Mouse (Mus musculus): Measurements from ENCODE around the gene Pkd1l2. TPM values are rescaled to one million over a fixed set of nuclear protein-coding genes. Genes with fewer than 3 reads are reported as not detected.
A peak's percentile ranks its signal among the peaks of the same experiment; 100 is the strongest.

Gene Pkd1l2
- polyA plus RNA-seq, 1 experiment from 2014 or later: not detected

DNA sequence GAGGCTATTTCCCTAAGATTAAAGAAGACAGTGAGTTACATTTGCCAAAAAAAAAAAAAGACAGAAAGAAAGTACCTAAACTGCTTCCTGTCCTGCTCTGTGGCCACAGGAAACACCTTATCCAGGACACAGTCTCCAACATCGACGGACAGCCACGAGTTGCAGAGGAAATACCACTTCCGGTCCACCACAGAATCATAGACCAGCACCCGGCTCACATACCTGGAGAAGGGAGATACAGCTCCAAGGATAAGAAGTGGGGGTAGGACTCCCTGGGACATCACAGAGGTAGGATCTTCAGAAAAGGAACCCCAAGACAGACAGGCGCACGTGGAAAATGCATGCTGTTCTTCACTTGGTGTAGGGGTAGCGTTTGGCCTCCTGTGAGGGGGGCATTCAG, 49.6 kb downstream of the Pkd1l2 start:
- CTCF ChIA-PET: no interaction called here
- H3K27me3 ChIP-seq: no peaks in the 10 kb centered on the region
- no peak for DNase-seq (ENCODE audit: low read depth, low spot score)
- in situ Hi-C loops (cut with MboI; ENCODE audit: low pct_unique_long_range_greater_than_20kb): no loop called here
- POLR2A ChIA-PET: no interaction called here
- no peak for TF ChIP-seq CTCF (IDR thresholded peaks at IDR 0.05)
- no peak for ATAC-seq

GRCm38 (mm10) chr8:117031476-117031875, 50.8 kb downstream of the Pkd1l2 start:
- DNase-seq (ENCODE audit: low read depth, low spot score): no peak
- in situ Hi-C loops (cut with MboI; ENCODE audit: low pct_unique_long_range_greater_than_20kb): no loop called here
- ATAC-seq: no peak
- POLR2A ChIA-PET: no interaction called here
- TF ChIP-seq CTCF (IDR thresholded peaks at IDR 0.05): no peak
- CTCF ChIA-PET: no interaction called here
- no peaks in the 10 kb centered on the region for H3K27me3 ChIP-seq

GRCm38 (mm10) chr8:117028686-117029085, 53.6 kb downstream of the Pkd1l2 start:
- CTCF ChIA-PET: no interaction called here

GRCm38 (mm10) chr8:117027601-117028000, 54.6 kb downstream of the Pkd1l2 start:
- TF ChIP-seq CTCF (IDR thresholded peaks at IDR 0.05): no peak
- POLR2A ChIA-PET: no interaction called here
- ATAC-seq (no peak), DNase-seq (ENCODE audit: low read depth, low spot score) (no peak)
- in situ Hi-C loops (cut with MboI; ENCODE audit: low pct_unique_long_range_greater_than_20kb): no loop called here
- CTCF ChIA-PET: no interaction called here
- peaks cover 6% of the 10 kb centered on the region for H3K27me3 ChIP-seq

More at GRCm38 (mm10) chr8:117028686-117029085, 53.6 kb downstream of the Pkd1l2 start:
- no peak for TF ChIP-seq CTCF (IDR thresholded peaks at IDR 0.05)
- ATAC-seq: no peak
- H3K27me3 ChIP-seq: peaks cover 4% of the 10 kb centered on the region
- no peak for DNase-seq (ENCODE audit: low read depth, low spot score)
- POLR2A ChIA-PET: no interaction called here
- in situ Hi-C loops (cut with MboI; ENCODE audit: low pct_unique_long_range_greater_than_20kb): no loop called here

DNA sequence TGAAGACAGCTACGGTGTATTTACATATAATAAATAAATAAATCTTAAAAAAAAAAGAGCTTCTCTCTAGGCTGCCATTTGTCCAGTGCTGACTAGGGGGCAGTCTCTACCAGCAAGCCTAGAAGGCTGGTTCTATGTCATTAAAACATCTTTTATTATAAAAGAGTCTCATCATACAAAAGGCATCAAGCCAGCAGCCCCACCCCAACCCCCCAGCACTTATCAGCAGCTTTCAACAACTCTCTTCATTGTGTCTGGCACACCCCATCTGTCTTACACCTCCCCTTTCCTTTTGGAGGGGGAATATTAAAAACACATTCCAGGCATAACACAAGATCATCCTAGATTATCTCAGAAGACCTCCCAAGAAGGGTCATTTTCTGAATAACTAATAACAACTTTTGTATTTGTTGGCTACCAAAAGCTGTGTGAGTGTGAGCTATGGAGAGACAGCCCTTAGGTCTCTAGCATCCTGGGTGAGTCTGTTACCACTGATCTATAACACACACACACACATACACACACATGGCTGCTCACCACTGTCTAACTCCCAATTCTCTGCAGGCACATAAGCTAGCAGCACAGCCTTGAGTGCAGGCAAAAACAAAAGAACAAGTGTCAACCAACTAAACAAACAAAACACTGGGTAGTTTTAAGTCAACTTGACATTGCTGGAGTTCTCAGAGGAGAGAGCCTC, 59.8 kb downstream of the Pkd1l2 start:
- ATAC-seq: peak; percentile 17
- no peak for DNase-seq (ENCODE audit: low read depth, low spot score)
- ChIA-PET POLR2A (interaction anchor here (0.6 kb wide), 1 partner anchor 191 kb away, joined by 3 read pairs; no protein-coding TSS in a partner anchor), CTCF (interaction anchor here (1.1 kb wide), 1 partner anchor 31 kb away, joined by 3 read pairs; no protein-coding TSS in a partner anchor)
- H3K27me3 ChIP-seq: peaks cover 6% of the 10 kb centered on the region
- in situ Hi-C loops (cut with MboI; ENCODE audit: low pct_unique_long_range_greater_than_20kb): no loop called here
- TF ChIP-seq CTCF (IDR thresholded peaks at IDR 0.05): no peak

DNA sequence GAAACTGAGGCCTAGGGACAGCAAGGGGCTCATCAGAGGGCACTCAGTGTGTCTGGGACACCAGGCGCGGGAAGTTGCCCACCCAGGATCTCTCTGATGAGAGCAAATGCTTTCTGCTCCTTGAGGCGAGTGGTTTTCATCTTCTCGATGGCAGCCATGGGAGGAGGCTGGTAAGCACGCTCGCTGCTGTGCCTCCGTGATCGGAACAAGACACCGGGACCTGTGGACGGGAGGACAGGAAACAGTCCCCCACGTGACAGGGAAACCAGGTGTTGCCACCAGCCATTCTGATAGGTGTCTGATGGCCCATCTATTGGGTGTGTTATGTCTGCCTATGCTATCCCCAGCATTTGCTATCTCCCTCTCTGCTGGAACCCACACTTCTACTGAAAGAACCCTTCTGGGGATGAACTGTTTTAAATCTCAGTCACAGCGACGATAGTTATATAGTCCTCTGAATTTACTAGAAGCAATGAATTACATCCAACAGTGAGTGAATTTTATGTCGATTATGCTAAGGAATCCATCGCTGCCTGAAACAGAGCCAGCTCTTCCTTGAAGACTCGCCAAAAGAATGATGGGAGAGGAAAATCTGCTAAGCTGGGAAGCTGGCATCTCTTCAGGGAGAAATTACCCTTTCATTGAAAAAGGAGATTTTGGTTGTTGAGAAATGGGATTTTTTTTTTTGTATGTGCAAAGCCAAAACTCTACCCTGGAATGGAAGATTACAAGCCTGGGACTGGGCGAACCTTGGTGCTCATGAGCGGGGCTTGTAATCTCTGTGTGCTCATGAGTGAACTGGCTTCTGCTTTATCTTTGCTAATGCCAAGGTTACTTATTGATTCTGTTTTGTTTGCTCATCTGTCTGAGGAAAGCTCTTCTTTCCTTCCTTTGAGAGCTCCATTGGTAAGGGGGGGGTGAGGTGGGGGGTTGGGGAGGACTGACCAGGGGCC, 62.6 kb downstream of the Pkd1l2 start:
- no peak for TF ChIP-seq CTCF (IDR thresholded peaks at IDR 0.05)
- H3K27me3 ChIP-seq: peaks cover 6% of the 10 kb centered on the region
- no peak for DNase-seq (ENCODE audit: low read depth, low spot score)
- ChIA-PET CTCF (no interaction called here), POLR2A (no interaction called here)
- in situ Hi-C loops (cut with MboI; ENCODE audit: low pct_unique_long_range_greater_than_20kb): no loop called here
- no peak for ATAC-seq

- TF ChIP-seq CTCF (IDR thresholded peaks at IDR 0.05): no peak
- in situ Hi-C loops (cut with MboI; ENCODE audit: low pct_unique_long_range_greater_than_20kb): no loop called here
- CTCF ChIA-PET: no interaction called here
- POLR2A ChIA-PET: interaction anchor here (0.9 kb wide), 1 partner anchor 25 kb away, joined by 5 read pairs; the partner anchor contains the start of gene Gcsh
- H3K27me3 ChIP-seq: peaks cover 7% of the 10 kb centered on the region
- ATAC-seq (no peak), DNase-seq (ENCODE audit: low read depth, low spot score) (no peak)
Measured at GRCm38 (mm10) chr8:117017896-117018295, 64.4 kb downstream of the Pkd1l2 start.

GRCm38 (mm10) chr8:117017006-117017405, 65.2 kb downstream of the Pkd1l2 start:
- ChIA-PET POLR2A (no interaction called here), CTCF (no interaction called here)
- peaks cover 7% of the 10 kb centered on the region for H3K27me3 ChIP-seq
- ATAC-seq (no peak), DNase-seq (ENCODE audit: low read depth, low spot score) (no peak)
- in situ Hi-C loops (cut with MboI; ENCODE audit: low pct_unique_long_range_greater_than_20kb): no loop called here
- TF ChIP-seq CTCF (IDR thresholded peaks at IDR 0.05): no peak

GRCm38 (mm10) chr8:117015670-117016069, 66.6 kb downstream of the Pkd1l2 start:
- CTCF ChIA-PET: no interaction called here
- ATAC-seq (no peak), DNase-seq (ENCODE audit: low read depth, low spot score) (no peak)
- peaks cover 7% of the 10 kb centered on the region for H3K27me3 ChIP-seq
- no peak for TF ChIP-seq CTCF (IDR thresholded peaks at IDR 0.05)
- POLR2A ChIA-PET: no interaction called here
- in situ Hi-C loops (cut with MboI; ENCODE audit: low pct_unique_long_range_greater_than_20kb): no loop called here

DNA sequence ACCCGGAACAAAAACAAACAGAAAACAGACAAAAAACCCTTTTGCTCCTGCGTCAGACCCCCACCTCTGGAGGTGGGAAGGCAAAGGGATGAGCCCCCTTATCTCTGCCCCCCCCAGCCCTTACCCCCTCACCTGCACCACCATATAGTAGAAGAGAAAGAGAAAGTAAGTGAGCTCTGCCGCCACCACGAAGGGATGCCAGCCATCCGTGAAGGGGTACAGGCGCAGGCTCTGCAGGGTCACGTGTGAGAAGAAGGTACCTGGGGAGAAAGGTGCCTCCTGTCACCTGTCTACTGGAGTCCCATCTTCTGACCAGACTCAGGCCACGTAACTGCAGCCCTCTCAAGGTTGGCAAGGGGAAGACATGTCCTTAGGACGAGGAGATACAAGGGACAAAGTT, 70.9 kb downstream of the Pkd1l2 start:
- H3K27me3 ChIP-seq: peaks cover 7% of the 10 kb centered on the region
- ChIA-PET CTCF (no interaction called here), POLR2A (no interaction called here)
- in situ Hi-C loops (cut with MboI; ENCODE audit: low pct_unique_long_range_greater_than_20kb): no loop called here
- ATAC-seq (no peak), DNase-seq (ENCODE audit: low read depth, low spot score) (no peak)
- no peak for TF ChIP-seq CTCF (IDR thresholded peaks at IDR 0.05)
